In genomic region chr2:34944761-34945160, GRCm38 (mm10) we compare ENCODE assay signal across 8 mouse cellular contexts. TPM values are rescaled to one million over a fixed set of nuclear protein-coding genes. Genes with fewer than 3 reads are reported as not detected.
A peak's percentile ranks its signal among the peaks of the same experiment; 100 is the strongest.
DNase-seq lines count a peak whose midpoint lies in the region; ATAC-seq and TF ChIP-seq lines count a peak whose summit lies in the region.

No protein-coding gene starts in this region.

- H3K4me3 ChIP-seq in hindbrain, embryonic 11.5 days (ENCODE audit: low read depth, low read length), result no peak overlapping the region
- H3K4me3 ChIP-seq in hindbrain, embryonic 13.5 days, result no peak overlapping the region
- H3K4me3 ChIP-seq in heart, embryonic 14.5 days (ENCODE audit: control insufficient read depth in 1 of 2, insufficient read depth in 1 of 2, low read depth in 1 of 2, low read length in 2 of 2), result peak overlapping the region; percentile 10 to 20; a peak in 3 of 4 replicates
- no peak overlapping the region for H3K4me3 ChIP-seq in liver, embryonic 13.5 days (replicated peaks)
- H3K4me3 ChIP-seq in spleen, adult 2 months (ENCODE audit: extremely low read depth, insufficient read depth, insufficient read length), result no peak overlapping the region

- H3K9me3 ChIP-seq in hindbrain, embryonic 11.5 days (ENCODE audit: control insufficient read depth, low read length), result no peaks in the 10 kb centered on the region
- no peaks in the 10 kb centered on the region for H3K9me3 ChIP-seq in hindbrain, embryonic 13.5 days
- H3K9me3 ChIP-seq in heart, embryonic 14.5 days (ENCODE audit: control insufficient read depth, low read length), result no peaks in the 10 kb centered on the region
- no peaks in the 10 kb centered on the region for H3K9me3 ChIP-seq in liver, embryonic 13.5 days (replicated peaks)

- H3K4me2 ChIP-seq in hindbrain, embryonic 11.5 days (replicated peaks; ENCODE audit: low read depth, low read length), result no peak overlapping the region
- H3K4me2 ChIP-seq in hindbrain, embryonic 13.5 days, result no peak overlapping the region
- H3K4me2 ChIP-seq in heart, embryonic 14.5 days (ENCODE audit: low read length), result peak overlapping the region; percentile 56
- H3K4me2 ChIP-seq in liver, embryonic 13.5 days, result peak overlapping the region; percentile 31

- H3K4me1 ChIP-seq in hindbrain, embryonic 11.5 days (replicated peaks; ENCODE audit: control insufficient read depth, insufficient read depth, low read length), result no peaks in the 10 kb centered on the region
- no peaks in the 10 kb centered on the region for H3K4me1 ChIP-seq in hindbrain, embryonic 13.5 days (replicated peaks)
- peaks cover 7 to 8% of the 10 kb centered on the region in 2 experiments for H3K4me1 ChIP-seq in heart, embryonic 14.5 days (ENCODE audit: control insufficient read depth in 2 of 2, insufficient read depth in 2 of 2, low read length in 2 of 2)
- H3K4me1 ChIP-seq in liver, embryonic 13.5 days (replicated peaks), result peaks cover 7% of the 10 kb centered on the region; the same call in 1 of the 2 replicates
- H3K4me1 ChIP-seq in spleen, adult 2 months (ENCODE audit: control insufficient read depth, insufficient read depth, insufficient read length), result peaks cover 28% of the 10 kb centered on the region; the same call in 1 of the 2 replicates

- 33% methylated on average over 8 of the region's 8 CpGs for WGBS in hindbrain, embryonic 11.5 days
- WGBS in hindbrain, embryonic 13.5 days, result 26% methylated on average over 8 of the region's 8 CpGs
- WGBS in heart, embryonic 14.5 days, result 4% methylated on average over 8 of the region's 8 CpGs
- WGBS in liver, embryonic 13.5 days (ENCODE audit: insufficient replicate concordance), result 9% methylated on average over 8 of the region's 8 CpGs
- WGBS in spleen, adult 2 months, result 8% methylated on average over 8 of the region's 8 CpGs

- H3K27ac ChIP-seq in hindbrain, embryonic 11.5 days (ENCODE audit: low read depth, low read length), result no peak overlapping the region
- no peak overlapping the region for H3K27ac ChIP-seq in hindbrain, embryonic 13.5 days
- H3K27ac ChIP-seq in heart, embryonic 14.5 days (replicated peaks in 1 of 2; ENCODE audit: control insufficient read depth in 1 of 2, insufficient read depth in 1 of 2, low read depth in 2 of 2, low read length in 2 of 2), result 0 out of 4 replicates have a peak overlapping the region, but pooled peaks of 1 of the 2 experiments have one; percentile 3
- H3K27ac ChIP-seq in liver, embryonic 13.5 days, result no peak overlapping the region
- H3K27ac ChIP-seq in spleen, adult 2 months (ENCODE audit: insufficient read depth, low read length), result peak overlapping the region; percentile 31; the same call in 1 of the 2 replicates

- H3K36me3 ChIP-seq in hindbrain, embryonic 11.5 days (ENCODE audit: control insufficient read depth, insufficient read depth, low read length), result no peaks in the 10 kb centered on the region
- no peaks in the 10 kb centered on the region for H3K36me3 ChIP-seq in hindbrain, embryonic 13.5 days
- no peaks in the 10 kb centered on the region for H3K36me3 ChIP-seq in heart, embryonic 14.5 days (ENCODE audit: control insufficient read depth, insufficient read depth, low read length)
- no peaks in the 10 kb centered on the region for H3K36me3 ChIP-seq in liver, embryonic 13.5 days
- 0 out of 2 replicates have a peak, but pooled peaks cover 4% of the 10 kb centered on the region for H3K36me3 ChIP-seq in spleen, adult 2 months (ENCODE audit: control insufficient read depth, insufficient read depth, low read length)

- no peak for ATAC-seq in hindbrain, embryonic 11.5 days (ENCODE audit: low FRiP score)
- no peak for ATAC-seq in hindbrain, embryonic 13.5 days (ENCODE audit: low FRiP score)
- no peak for ATAC-seq in heart, embryonic 14.5 days (ENCODE audit: insufficient number of reproducible peaks, insufficient read depth, low FRiP score, low read depth)
- ATAC-seq in liver, embryonic 13.5 days (ENCODE audit: low read depth), result no peak

- no peaks in the 10 kb centered on the region for H3K27me3 ChIP-seq in hindbrain, embryonic 11.5 days (ENCODE audit: control insufficient read depth, insufficient read depth, low read length)
- no peaks in the 10 kb centered on the region for H3K27me3 ChIP-seq in hindbrain, embryonic 13.5 days
- H3K27me3 ChIP-seq in heart, embryonic 14.5 days (ENCODE audit: control insufficient read depth, insufficient read depth, low read length), result no peaks in the 10 kb centered on the region; the same call in 1 of the 2 replicates
- H3K27me3 ChIP-seq in liver, embryonic 13.5 days, result peaks cover 11% of the 10 kb centered on the region; the same call in 1 of the 2 replicates
- no peaks in the 10 kb centered on the region for H3K27me3 ChIP-seq in spleen, adult 2 months (ENCODE audit: control insufficient read depth, insufficient read depth, low read length)

- TF ChIP-seq POLR2A in spleen, adult 2 months (IDR thresholded peaks at IDR 0.05; ENCODE audit: low read depth, low read length), result 0 out of 2 replicates have a peak, but pooled peaks have one; percentile 6

- peak; percentile 29 for DNase-seq in hindbrain, embryonic 11.5 days (ENCODE audit: low spot score)
- DNase-seq in adrenal gland, postnatal 36 days, result peak; percentile 66 to 77
- DNase-seq in liver, embryonic 13.5 days, result peak; percentile 22
- DNase-seq in spleen, adult 2 months (ENCODE audit: low read depth in 1 of 2, low spot score in 2 of 2), result peak; percentile 67 to 91
- no peak for DNase-seq in neural tube, embryonic 10.5 days (ENCODE audit: extremely low spot score, low spot score)
- no peak for DNase-seq in frontal cortex, adult 2 months (ENCODE audit: extremely low spot score in 1 of 2, low spot score in 1 of 2)

- no peak overlapping the region for H3K9ac ChIP-seq in hindbrain, embryonic 11.5 days (ENCODE audit: low read depth, low read length)
- no peak overlapping the region for H3K9ac ChIP-seq in hindbrain, embryonic 13.5 days
- 0 out of 2 replicates have a peak overlapping the region, but pooled peaks have one; percentile 21 for H3K9ac ChIP-seq in heart, embryonic 14.5 days (ENCODE audit: low read length)
- no peak overlapping the region for H3K9ac ChIP-seq in liver, embryonic 13.5 days

- no peak for TF ChIP-seq CTCF in spleen, adult 2 months (IDR thresholded peaks at IDR 0.05; ENCODE audit: extremely low read depth, insufficient read depth, insufficient read length, insufficient replicate concordance)

RNA-seq across cellular contexts. Expression of gene Traf1, which starts 16.8 kb away (rescaled TPM):
- polyA plus RNA-seq in hindbrain, embryonic 11.5 days (2014; fragmentation: Nextera tagmentation; extraction: Ambion mirVana), result 0.28 and 0.40 TPM in 2 replicates
- polyA plus RNA-seq in hindbrain, embryonic 13.5 days (2015; fragmentation: Nextera tagmentation; extraction: Ambion mirVana), result 0.73 and 1.9 TPM in 2 replicates
- 1 to 10 TPM; 1.3 to 2.2 TPM for total RNA-seq in adrenal gland, postnatal 36 days (2021)
- 1.8 and 2.0 TPM in 2 replicates for polyA plus RNA-seq in heart, embryonic 14.5 days (2014; fragmentation: Nextera tagmentation; extraction: Ambion mirVana)
- polyA plus RNA-seq in liver, embryonic 13.5 days (2015; fragmentation: Nextera tagmentation; extraction: Ambion mirVana), result 0.14 and 0.15 TPM in 2 replicates
- 64.4 and 72.8 TPM in 2 replicates for polyA plus RNA-seq in spleen, adult 2 months (2012; rRNA removed)
- 3.5 and 4.8 TPM in 2 replicates for polyA plus RNA-seq in frontal cortex, adult 2 months (2012; rRNA removed)

RNA-seq across cellular contexts. Expression of gene Phf19, which starts 30.9 kb away (rescaled TPM):
- polyA plus RNA-seq in hindbrain, embryonic 11.5 days (2014; fragmentation: Nextera tagmentation; extraction: Ambion mirVana), result 1.7 and 2.3 TPM in 2 replicates
- 1.1 and 1.3 TPM in 2 replicates for polyA plus RNA-seq in hindbrain, embryonic 13.5 days (2015; fragmentation: Nextera tagmentation; extraction: Ambion mirVana)
- total RNA-seq in adrenal gland, postnatal 36 days (2021), result 1 to 10 TPM; 2.2 to 2.4 TPM
- polyA plus RNA-seq in heart, embryonic 14.5 days (2014; fragmentation: Nextera tagmentation; extraction: Ambion mirVana), result 3.0 and 3.1 TPM in 2 replicates
- 2.3 and 3.0 TPM in 2 replicates for polyA plus RNA-seq in liver, embryonic 13.5 days (2015; fragmentation: Nextera tagmentation; extraction: Ambion mirVana)
- 3.7 and 4.7 TPM in 2 replicates for polyA plus RNA-seq in spleen, adult 2 months (2012; rRNA removed)
- polyA plus RNA-seq in frontal cortex, adult 2 months (2012; rRNA removed), result 1.2 and 1.3 TPM in 2 replicates

Comparison
In these comparisons a context has a peak if more than half of its experiments do, and no peak if none do; other contexts are left out.
1. DNase-seq: peak in hindbrain, embryonic 11.5 days (single experiment), adrenal gland, postnatal 36 days (2 of 2), liver, embryonic 13.5 days (single experiment) and spleen, adult 2 months (2 of 2); none in neural tube, embryonic 10.5 days (single experiment) and frontal cortex, adult 2 months (0 of 2).
2. H3K4me2 ChIP-seq: peak in heart, embryonic 14.5 days (single experiment) and liver, embryonic 13.5 days (single experiment); none in hindbrain, embryonic 11.5 days (single experiment) and hindbrain, embryonic 13.5 days (single experiment).
3. H3K4me3 ChIP-seq: peak in heart, embryonic 14.5 days (2 of 2); none in hindbrain, embryonic 11.5 days (single experiment), hindbrain, embryonic 13.5 days (single experiment), liver, embryonic 13.5 days (single experiment) and spleen, adult 2 months (single experiment).
4. RNA of gene Traf1, which starts 16.8 kb away (polyA plus RNA-seq): 64.4 to 72.8 TPM in spleen, adult 2 months; 3.5 to 4.8 TPM in frontal cortex, adult 2 months, 1.8 to 2.0 TPM in heart, embryonic 14.5 days, 0.73 to 1.9 TPM in hindbrain, embryonic 13.5 days, 0.28 to 0.40 TPM in hindbrain, embryonic 11.5 days and 0.14 to 0.15 TPM in liver, embryonic 13.5 days; every median in the first group is over 10 times any median in the second.